ENCODE assay signal across 15 mouse cellular contexts in the genomic region with DNA sequence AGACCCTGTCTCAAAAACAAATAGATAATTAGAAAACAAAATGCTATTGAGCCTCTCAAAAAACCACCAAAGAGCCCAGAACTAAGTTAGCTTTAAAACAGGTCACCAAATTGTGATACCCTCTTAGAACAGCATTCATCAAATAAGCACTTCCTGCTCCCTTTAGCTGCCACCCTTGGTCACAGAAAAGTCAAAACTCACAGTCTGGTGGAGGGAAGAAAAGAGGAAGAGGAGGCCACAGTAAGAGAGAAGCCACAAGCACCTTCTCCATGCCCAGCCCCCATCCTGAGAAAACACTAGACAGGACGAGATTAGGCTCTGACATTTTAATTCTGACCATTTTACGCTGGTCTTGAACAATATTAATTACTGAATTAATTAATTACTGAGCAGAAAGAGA.
"Had no signal": no experiment of that assay in that cellular context is flagged by ENCODE, and none has a peak within 500 bp of the region (broad histone marks: within the 10 kb centered on the region; RNA-seq: fewer than 3 reads in every experiment).

No protein-coding gene starts in this region.

- H3K4me3 ChIP-seq: kidney, embryonic 15.5 days; limb, embryonic 12.5 days; liver, embryonic 13.5 days; lung, embryonic 15.5 days; megakaryocyte, embryonic 14.5 days; midbrain, embryonic 15.5 days; neural tube, embryonic 12.5 days had no signal

- H3K9ac ChIP-seq: kidney, embryonic 15.5 days; limb, embryonic 12.5 days; liver, embryonic 13.5 days; liver, postnatal 0 days; lung, embryonic 15.5 days; midbrain, embryonic 15.5 days; neural tube, embryonic 12.5 days had no signal

- ATAC-seq: liver, postnatal 0 days; midbrain, embryonic 15.5 days had no signal

- H3K27ac ChIP-seq: kidney, embryonic 15.5 days; limb, embryonic 12.5 days; liver, embryonic 13.5 days; lung, embryonic 15.5 days; midbrain, embryonic 15.5 days; neural tube, embryonic 12.5 days had no signal

- H3K27me3 ChIP-seq: kidney, embryonic 15.5 days; limb, embryonic 12.5 days; liver, embryonic 13.5 days; lung, embryonic 15.5 days; megakaryocyte, embryonic 14.5 days; midbrain, embryonic 15.5 days; neural tube, embryonic 12.5 days had no signal

- H3K36me3 ChIP-seq: kidney, embryonic 15.5 days; limb, embryonic 12.5 days; liver, embryonic 13.5 days; lung, embryonic 15.5 days; midbrain, embryonic 15.5 days; neural tube, embryonic 12.5 days had no signal

- DNase-seq: kidney, adult 2 months; kidney, postnatal 25 days; layer of hippocampus, adult 9-11 months; liver; liver, embryonic 13.5 days; liver, postnatal 0 days; lung, postnatal 36 days; right cerebral cortex, postnatal 25 days; thymus, postnatal 14 days had no signal

- H3K4me1 ChIP-seq: liver, embryonic 13.5 days; megakaryocyte, embryonic 14.5 days had no signal
